Mouse (Mus musculus) cerebellum, adult 9-11 months (tissue): ENCODE measurements at regions not wholly inside any gene's neighbourhood (a gene's known extent, or its start where the extent isn't known, plus 50 kb on each side); places are given as distances from the start of the nearest gene placed in this dataset.

ENCODE experiments used
- DNase-seq: peaks from one replicate; pipeline ENCODE4 v3.0.0; 2022

- no peak for DNase-seq
Observed at GRCm38 (mm10) chr13:116003733-116004132, 305.8 kb downstream of the Isl1 start.

GRCm38 (mm10) chr13:116002391-116002899 is 307.0 kb downstream of the Isl1 start:
- peak; percentile 2 for DNase-seq

DNA sequence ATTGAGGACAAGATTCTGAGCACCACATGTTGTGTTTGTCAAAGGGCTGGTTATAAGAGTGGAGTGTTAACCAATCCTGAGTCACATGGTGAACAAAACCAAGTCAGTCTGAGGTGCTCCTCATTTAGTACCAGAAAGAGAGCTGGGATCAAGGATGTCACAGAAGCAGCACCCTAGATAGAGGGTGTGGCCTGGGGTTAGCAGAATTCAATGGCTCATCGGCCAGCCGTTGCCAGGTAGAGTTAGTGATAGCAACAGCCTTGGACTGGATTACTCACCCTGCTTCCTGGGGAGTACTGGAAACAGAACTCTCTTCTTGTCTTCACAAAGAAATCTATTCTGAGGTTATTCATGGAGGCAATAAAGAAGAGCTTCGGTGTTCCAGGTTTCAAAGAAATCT is 318.9 kb downstream of the Isl1 start:
- DNase-seq = no peak

DNA sequence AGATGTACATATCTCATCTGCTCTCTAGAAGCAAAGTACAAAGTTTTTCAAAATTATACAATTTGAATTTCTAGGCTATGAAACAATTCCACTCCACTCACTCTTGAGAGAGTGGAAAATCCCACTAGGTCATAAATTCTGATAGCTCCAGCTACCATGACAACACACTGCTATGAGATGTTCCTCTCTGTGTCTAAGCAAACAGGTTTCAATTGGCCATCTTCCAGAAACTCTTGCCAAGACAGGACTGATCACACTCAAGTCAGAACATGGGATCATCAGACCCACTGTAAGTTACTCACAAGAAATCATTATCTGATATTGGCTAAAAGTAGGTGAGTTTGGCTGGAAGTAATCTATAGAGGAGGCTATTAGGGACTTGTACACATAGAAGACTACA is 320.4 kb downstream of the Isl1 start:
- no peak for DNase-seq

DNA sequence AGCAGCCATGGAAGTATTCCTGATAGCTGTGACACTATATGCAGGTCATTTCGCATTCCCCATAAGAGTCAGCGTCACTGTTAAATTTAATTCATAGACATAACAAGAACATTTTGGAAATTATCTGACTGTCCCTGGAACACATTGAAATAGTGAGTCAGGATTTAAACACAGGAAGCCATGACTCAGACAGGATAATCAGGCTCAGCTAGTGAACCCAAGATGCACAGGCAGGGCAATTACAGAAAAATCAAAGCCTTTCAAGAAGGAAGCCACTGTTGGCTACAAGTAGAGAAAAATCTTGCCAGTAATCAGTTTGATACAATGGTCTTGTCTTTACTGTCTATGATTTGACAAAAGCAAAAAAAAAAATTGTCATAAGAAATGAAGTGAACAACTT is 323.2 kb downstream of the Isl1 start:
- no peak for DNase-seq

DNA sequence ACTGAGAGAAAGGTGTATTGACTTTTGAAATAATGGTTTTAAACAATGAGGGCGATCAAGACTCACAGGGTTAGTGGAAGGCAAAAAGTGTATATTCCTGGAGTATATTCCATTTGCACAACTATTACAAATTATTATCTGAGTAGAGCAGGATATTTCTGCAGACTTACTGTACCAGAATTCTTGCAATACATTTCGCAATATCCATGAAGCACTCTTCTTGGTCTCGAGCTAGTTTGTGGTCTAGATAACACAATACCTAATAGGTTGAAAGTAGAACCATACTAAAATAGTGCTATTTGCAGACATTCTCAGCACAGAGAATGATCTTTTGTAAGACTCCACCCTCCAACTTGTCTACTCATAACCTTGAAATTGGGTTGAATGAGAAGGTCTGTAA is 323.8 kb downstream of the Isl1 start:
- DNase-seq = no peak

GRCm38 (mm10) chr13:115977890-115978203 is 331.6 kb downstream of the Isl1 start:
- DNase-seq = no peak

- DNase-seq = no peak
Observed at GRCm38 (mm10) chr13:115977118-115977889, 332.2 kb downstream of the Isl1 start.
